Mouse (Mus musculus) hindbrain, embryonic 15.5 days (tissue): ENCODE results near the gene Gpr108. TPM values are rescaled to one million over a fixed set of nuclear protein-coding genes. Genes with fewer than 3 reads are reported as not detected.

ENCODE experiments used
- ATAC-seq: fragments of 200-750 bp; cut with Nextera tagmentation; 2 replicates; pipeline ENCODE4 v1.8.0; 2017; ENCODE audit warnings: low read depth, moderate number of reproducible peaks, moderate TSS enrichment; ENCODE audit not compliant: low FRiP score
- H3K27ac ChIP-seq: fragments of 300-500 bp; sonication (generic); replicated peaks from 2 replicates; pipeline ENCODE4 v1.5.1; 2015; ENCODE audit warnings: mild to moderate bottlenecking, inconsistent platforms
- H3K27me3 ChIP-seq: fragments of 300-500 bp; sonication (generic); 2 replicates; pipeline ENCODE4 v1.6.1; 2015; ENCODE audit warnings: control low read depth, inconsistent platforms
- H3K36me3 ChIP-seq: fragments of 300-500 bp; sonication (generic); 2 replicates; pipeline ENCODE4 v1.6.1; 2015; ENCODE audit warnings: control low read depth, inconsistent platforms
- H3K4me1 ChIP-seq: fragments of 300-500 bp; sonication (generic); replicated peaks from 2 replicates; pipeline ENCODE4 v1.6.1; 2015; ENCODE audit warnings: control low read depth, inconsistent platforms
- H3K4me2 ChIP-seq: fragments of 300-500 bp; sonication (generic); 2 replicates; pipeline ENCODE4 v1.6.1; 2015; ENCODE audit warnings: moderate library complexity, mild to moderate bottlenecking, inconsistent platforms
- H3K4me3 ChIP-seq: fragments of 300-500 bp; sonication (generic); 2 replicates; pipeline ENCODE4 v1.5.1; 2015; ENCODE audit warnings: mild to moderate bottlenecking, inconsistent platforms
- H3K9ac ChIP-seq: fragments of 300-500 bp; sonication (generic); 2 replicates; pipeline ENCODE4 v1.6.1; 2015; ENCODE audit warnings: inconsistent platforms
- H3K9me3 ChIP-seq: fragments of 300-500 bp; sonication (generic); 2 replicates; pipeline ENCODE4 v1.6.1; 2016; ENCODE audit warnings: control low read depth, inconsistent platforms
- WGBS: fragments of 180-500 bp; shearing (Covaris S2); methylation state at CpG from one replicate; pipeline ENCODE4 v1.1.7; 2015; 5-methylcytosine and 5-hydroxymethylcytosine counted together
- polyA plus RNA-seq: library from polyadenylated mRNA; unstranded; fragments of >200 nt; fragmentation: Nextera tagmentation; extraction: Ambion mirVana; gene quantifications from 2 replicates; pipeline ENCODE4 v1.2.1, GENCODE M21; 2015

Gpr108 gene
- 22.3 and 24.0 TPM in 2 replicates for polyA plus RNA-seq

GRCm38 (mm10) chr17:57248201-57248699 lies at the start of gene Gpr108:
TSS of gene Gpr108 (minus strand) at chr17:57248446.
- H3K4me1 ChIP-seq: peaks cover 40% of the 10 kb centered on the region
- under 1% methylated on average over 12 of the region's 12 CpGs for WGBS
- H3K4me2 ChIP-seq: peak within 1 kb of the TSS; percentile 83
- no peaks in the 10 kb centered on the region for H3K36me3 ChIP-seq
- peak; percentile 52 for ATAC-seq
- peak within 1 kb of the TSS; percentile 98 for H3K27ac ChIP-seq
- H3K9ac ChIP-seq: peak within 1 kb of the TSS; percentile 71
- no peaks in the 10 kb centered on the region for H3K27me3 ChIP-seq
- peak within 1 kb of the TSS; percentile 68 for H3K4me3 ChIP-seq
- no peaks in the 10 kb centered on the region for H3K9me3 ChIP-seq

GRCm38 (mm10) chr17:57297040-57297439 lies 48.8 kb upstream of the Gpr108 start:
- Histone ChIP-seq H3K4me1 (no peaks in the 10 kb centered on the region), H3K9me3 (no peaks in the 10 kb centered on the region), H3K4me3 (no peak overlapping the region), H3K27ac (no peak overlapping the region), H3K27me3 (no peaks in the 10 kb centered on the region), H3K9ac (no peak overlapping the region), H3K4me2 (no peak overlapping the region), H3K36me3 (no peaks in the 10 kb centered on the region)
- ATAC-seq: no peak
- WGBS: 94% methylated on average over 12 of the region's 12 CpGs

GRCm38 (mm10) chr17:57295935-57296334 lies 47.7 kb upstream of the Gpr108 start:
- H3K4me2 ChIP-seq: no peak overlapping the region
- H3K27ac ChIP-seq: no peak overlapping the region
- H3K9ac ChIP-seq: no peak overlapping the region
- no peaks in the 10 kb centered on the region for H3K4me1 ChIP-seq
- H3K4me3 ChIP-seq: no peak overlapping the region
- H3K27me3 ChIP-seq: no peaks in the 10 kb centered on the region
- H3K36me3 ChIP-seq: no peaks in the 10 kb centered on the region
- no peaks in the 10 kb centered on the region for H3K9me3 ChIP-seq
- ATAC-seq: no peak
- WGBS: 92% methylated on average over 9 of the region's 9 CpGs

DNA sequence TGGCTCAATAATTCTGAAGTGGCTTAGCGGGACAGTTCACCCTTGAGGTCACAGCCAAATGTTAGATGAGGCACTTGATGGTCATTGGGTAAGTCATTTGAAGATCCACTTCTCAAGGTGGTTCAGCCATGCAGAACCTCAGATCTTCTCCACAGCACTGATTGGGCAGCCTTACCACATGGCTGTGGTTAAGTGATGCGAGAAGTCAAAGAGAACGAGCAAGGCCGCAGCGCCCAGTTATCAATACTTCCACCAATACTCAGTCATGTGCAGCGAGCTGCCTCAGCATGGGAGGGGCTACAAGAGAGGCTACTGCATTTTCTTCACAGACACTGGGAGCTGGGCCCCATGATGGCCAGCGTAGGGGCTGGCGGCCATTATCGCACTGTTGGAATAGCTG lies 44.7 kb upstream of the Gpr108 start:
- no peak overlapping the region for H3K4me3 ChIP-seq
- no peaks in the 10 kb centered on the region for H3K36me3 ChIP-seq
- H3K27ac ChIP-seq: no peak overlapping the region
- ATAC-seq: no peak
- no peaks in the 10 kb centered on the region for H3K27me3 ChIP-seq
- no peak overlapping the region for H3K9ac ChIP-seq
- WGBS: 93% methylated on average over 9 of the region's 9 CpGs
- H3K4me2 ChIP-seq: no peak overlapping the region
- no peaks in the 10 kb centered on the region for H3K4me1 ChIP-seq
- no peaks in the 10 kb centered on the region for H3K9me3 ChIP-seq

DNA sequence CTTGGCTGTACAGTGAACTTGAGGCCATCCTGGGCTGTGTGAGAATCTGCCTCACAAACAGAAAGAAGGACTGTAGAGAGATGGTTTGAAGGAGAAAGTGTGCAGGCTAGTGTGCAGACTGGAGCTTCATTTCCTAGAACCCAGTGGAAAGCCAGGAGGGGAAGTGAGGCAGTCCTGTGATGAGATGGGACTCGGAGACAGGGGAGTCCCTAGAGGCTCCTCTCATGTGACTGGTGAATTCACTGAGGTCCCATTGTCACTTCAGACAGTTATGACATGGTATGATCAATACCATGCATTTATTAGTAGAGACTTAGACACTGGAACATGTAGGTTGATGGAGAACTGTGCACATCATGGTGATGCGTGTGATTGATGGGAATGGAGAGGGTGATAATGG lies 44.1 kb upstream of the Gpr108 start:
- H3K9me3 ChIP-seq: no peaks in the 10 kb centered on the region
- 95% methylated on average over 2 of the region's 2 CpGs for WGBS
- ATAC-seq: no peak

DNA sequence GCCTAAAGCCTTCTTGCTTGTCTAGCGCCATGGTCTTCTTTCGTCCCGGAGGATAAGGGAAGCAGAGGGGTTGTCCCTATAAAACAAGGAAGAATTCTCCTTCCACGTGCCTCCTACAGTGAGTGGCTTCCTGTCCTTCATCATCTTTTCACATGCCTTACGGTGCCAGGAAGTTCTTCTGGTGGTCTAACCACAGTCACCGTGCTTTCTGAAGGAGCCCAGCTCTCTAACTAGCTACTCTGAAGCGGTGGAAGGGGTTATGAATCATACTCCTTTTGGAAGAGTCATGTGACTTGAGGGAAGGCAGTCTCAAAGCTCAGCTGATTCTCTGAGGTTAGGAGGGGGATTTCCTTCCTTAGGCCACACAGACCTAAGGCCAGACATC lies 42.4 kb upstream of the Gpr108 start:
- Histone ChIP-seq H3K9ac (no peak overlapping the region), H3K4me3 (no peak overlapping the region), H3K27ac (no peak overlapping the region), H3K36me3 (no peaks in the 10 kb centered on the region), H3K4me2 (no peak overlapping the region), H3K9me3 (no peaks in the 10 kb centered on the region), H3K27me3 (no peaks in the 10 kb centered on the region), H3K4me1 (no peaks in the 10 kb centered on the region)
- 92% methylated on average over 7 of the region's 7 CpGs for WGBS
- no peak for ATAC-seq

More for the DNA sequence above, 44.1 kb upstream of the Gpr108 start:
- Histone ChIP-seq H3K36me3 (no peaks in the 10 kb centered on the region), H3K9ac (no peak overlapping the region), H3K27ac (no peak overlapping the region), H3K4me2 (no peak overlapping the region), H3K27me3 (no peaks in the 10 kb centered on the region), H3K4me3 (no peak overlapping the region), H3K4me1 (no peaks in the 10 kb centered on the region)

DNA sequence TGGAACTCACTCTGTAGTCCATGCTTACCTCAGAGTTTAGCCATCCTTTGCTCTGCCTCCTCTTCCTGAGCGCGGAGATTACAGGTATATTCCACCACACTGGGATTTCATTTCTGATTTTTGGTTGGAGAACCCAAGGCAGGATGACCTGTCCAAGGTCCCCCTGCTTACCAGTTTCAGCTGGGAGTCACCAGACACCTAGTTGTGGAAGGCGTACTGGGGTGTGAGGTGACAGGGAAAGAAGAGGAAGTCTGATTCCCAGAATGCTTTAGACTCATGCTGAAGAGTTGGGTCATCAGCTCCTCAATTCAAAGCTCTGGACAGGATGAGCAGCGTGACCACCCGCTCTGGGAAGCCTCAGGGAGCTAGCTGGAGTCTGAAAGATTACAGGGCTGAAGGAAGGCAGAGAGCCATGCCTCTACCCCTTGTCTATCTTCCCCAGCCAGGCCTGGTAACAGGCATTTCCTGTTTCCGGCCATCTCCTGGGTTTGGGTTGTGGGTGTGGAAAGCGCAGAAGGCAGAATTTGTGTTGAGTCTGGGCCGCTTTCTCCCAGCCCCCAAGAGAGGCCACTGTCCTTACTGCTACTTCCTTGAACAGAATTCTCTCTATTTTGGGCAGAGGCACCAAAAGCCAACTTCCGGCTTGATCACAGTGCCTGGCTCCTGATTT lies 41.9 kb upstream of the Gpr108 start:
- Histone ChIP-seq H3K4me3 (no peak overlapping the region), H3K27me3 (no peaks in the 10 kb centered on the region), H3K9me3 (no peaks in the 10 kb centered on the region), H3K9ac (no peak overlapping the region), H3K27ac (no peak overlapping the region), H3K36me3 (no peaks in the 10 kb centered on the region), H3K4me1 (no peaks in the 10 kb centered on the region), H3K4me2 (no peak overlapping the region)
- 88% methylated on average over 9 of the region's 9 CpGs for WGBS
- ATAC-seq: no peak

GRCm38 (mm10) chr17:57289252-57289651 lies 41.0 kb upstream of the Gpr108 start:
- Histone ChIP-seq H3K36me3 (no peaks in the 10 kb centered on the region), H3K27me3 (no peaks in the 10 kb centered on the region), H3K4me2 (no peak overlapping the region), H3K27ac (no peak overlapping the region), H3K9me3 (no peaks in the 10 kb centered on the region), H3K9ac (no peak overlapping the region), H3K4me3 (no peak overlapping the region), H3K4me1 (no peaks in the 10 kb centered on the region)
- ATAC-seq: no peak
- 87% methylated on average over 5 of the region's 5 CpGs for WGBS

DNA sequence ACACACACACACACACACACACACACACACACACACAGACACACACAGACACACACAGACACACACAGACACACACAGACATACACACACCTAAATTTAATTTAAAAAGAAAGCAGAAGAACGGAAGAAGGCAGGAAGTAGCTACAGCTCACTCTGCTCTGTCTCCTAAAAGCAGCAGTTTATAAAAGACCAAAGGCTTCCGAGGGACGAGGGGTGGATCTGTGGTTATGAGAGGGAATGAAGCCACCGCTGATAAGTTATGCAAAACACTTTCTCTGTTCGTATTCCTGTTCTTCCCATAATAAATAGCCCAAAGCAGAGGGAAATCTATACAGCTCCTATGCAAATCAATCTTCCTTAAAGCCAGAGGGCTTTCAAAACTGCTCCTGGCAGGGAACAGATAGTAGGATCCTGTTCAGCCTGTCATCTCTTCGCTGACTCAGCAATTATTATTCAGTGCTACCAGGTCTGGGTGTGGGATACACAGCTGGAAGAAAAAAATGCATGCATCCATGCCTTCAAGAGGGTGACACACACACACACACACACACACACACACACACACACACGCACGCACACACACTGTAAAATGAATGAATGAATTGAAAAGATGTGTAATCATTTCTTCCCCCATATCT lies 38.6 kb upstream of the Gpr108 start:
- H3K9me3 ChIP-seq: no peaks in the 10 kb centered on the region
- H3K27me3 ChIP-seq: 0 out of 2 replicates have a peak, but pooled peaks cover 3% of the 10 kb centered on the region
- H3K4me1 ChIP-seq: no peaks in the 10 kb centered on the region
- 67% methylated on average over 8 of the region's 8 CpGs for WGBS
- H3K4me3 ChIP-seq: no peak overlapping the region
- 0 out of 2 replicates have a peak, but pooled peaks have one; percentile 54 for ATAC-seq
- no peak overlapping the region for H3K9ac ChIP-seq
- H3K4me2 ChIP-seq: no peak overlapping the region
- no peaks in the 10 kb centered on the region for H3K36me3 ChIP-seq
- no peak overlapping the region for H3K27ac ChIP-seq

DNA sequence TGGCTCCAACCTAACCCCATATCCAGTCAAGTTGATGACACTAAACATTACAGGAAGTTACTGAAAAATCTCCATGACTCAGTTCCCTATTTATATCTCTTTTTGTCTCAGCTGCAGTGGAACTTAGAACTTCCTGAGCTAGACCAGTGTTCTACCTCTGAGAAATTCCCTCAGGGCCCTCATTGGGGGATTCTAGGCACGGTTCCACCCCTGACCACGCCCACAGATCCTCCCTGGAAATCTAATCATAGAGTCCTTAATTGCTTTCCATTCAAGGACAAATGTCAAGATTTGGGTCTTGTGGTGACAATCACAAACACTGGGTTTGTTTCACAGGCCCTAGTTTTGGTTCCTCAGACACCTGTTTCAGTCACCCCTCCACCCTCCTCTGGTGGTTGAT lies 36.8 kb upstream of the Gpr108 start:
- WGBS: 70% methylated on average over 2 of the region's 2 CpGs
- H3K4me1 ChIP-seq: no peaks in the 10 kb centered on the region
- H3K4me3 ChIP-seq: no peak overlapping the region
- H3K4me2 ChIP-seq: no peak overlapping the region
- H3K9ac ChIP-seq: no peak overlapping the region
- ATAC-seq: no peak
- H3K9me3 ChIP-seq: no peaks in the 10 kb centered on the region
- H3K27ac ChIP-seq: no peak overlapping the region
- 0 out of 2 replicates have a peak, but pooled peaks cover 3% of the 10 kb centered on the region for H3K27me3 ChIP-seq
- H3K36me3 ChIP-seq: no peaks in the 10 kb centered on the region

DNA sequence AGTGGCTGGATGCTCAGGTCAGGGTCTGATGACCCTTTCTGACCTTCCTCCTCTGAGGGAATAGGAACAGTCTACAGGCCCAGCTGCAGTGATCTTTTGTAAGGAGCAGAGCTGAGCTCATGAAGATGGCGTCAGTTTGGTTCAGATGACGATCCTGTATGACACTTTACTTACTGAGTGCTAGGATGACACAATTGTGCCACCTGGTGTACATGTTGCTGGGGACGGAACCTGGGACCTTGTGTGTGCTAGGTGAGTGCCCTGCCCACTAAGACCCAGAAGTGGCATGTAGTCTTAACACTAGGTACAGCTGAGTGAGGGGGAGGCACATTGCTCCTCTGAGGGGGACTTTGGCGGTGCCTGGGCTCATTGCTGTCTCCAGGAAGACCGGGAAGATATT lies 35.7 kb upstream of the Gpr108 start:
- H3K9ac ChIP-seq: no peak overlapping the region
- no peaks in the 10 kb centered on the region for H3K9me3 ChIP-seq
- H3K36me3 ChIP-seq: no peaks in the 10 kb centered on the region
- H3K27me3 ChIP-seq: 0 out of 2 replicates have a peak, but pooled peaks cover 3% of the 10 kb centered on the region
- 76% methylated on average over 5 of the region's 5 CpGs for WGBS
- H3K27ac ChIP-seq: no peak overlapping the region
- no peak for ATAC-seq
- H3K4me2 ChIP-seq: no peak overlapping the region
- no peak overlapping the region for H3K4me3 ChIP-seq
- no peaks in the 10 kb centered on the region for H3K4me1 ChIP-seq

- no peaks in the 10 kb centered on the region for H3K36me3 ChIP-seq
- peaks cover 17% of the 10 kb centered on the region for H3K4me1 ChIP-seq
- 0 out of 2 replicates have a peak, but pooled peaks cover 3% of the 10 kb centered on the region for H3K27me3 ChIP-seq
- no peak overlapping the region for H3K27ac ChIP-seq
- ATAC-seq: no peak
- no peaks in the 10 kb centered on the region for H3K9me3 ChIP-seq
- WGBS: 92% methylated on average over 3 of the region's 3 CpGs
- no peak overlapping the region for H3K4me3 ChIP-seq
- no peak overlapping the region for H3K9ac ChIP-seq
- no peak overlapping the region for H3K4me2 ChIP-seq
Measured at GRCm38 (mm10) chr17:57280411-57280810, 32.2 kb upstream of the Gpr108 start.
